Mouse (Mus musculus) CH12.LX (cell line): ENCODE data around the gene Dio1. TPM values are rescaled to one million over a fixed set of nuclear protein-coding genes. Genes with fewer than 3 reads are reported as not detected.

Source experiments
- DNase-seq: peaks from one replicate; pipeline ENCODE4 v3.0.0-alpha.2; 2013; ENCODE audit errors: extremely low read depth
- H3K27ac ChIP-seq: 2 replicates; pipeline ENCODE4 v1.5.1; 2012; ENCODE audit warnings: low read depth, mild to moderate bottlenecking, control low read depth, moderate library complexity; ENCODE audit not compliant: insufficient read depth
- H3K27me3 ChIP-seq: replicated peaks from 2 replicates; pipeline ENCODE3; 2012; ENCODE audit warnings: inconsistent platforms
- H3K36me3 ChIP-seq, 2 experiments: replicated peaks in 1 of 2; 2 replicates each; pipeline versions ENCODE3 to v1.6.1; 2012; ENCODE audit warnings: inconsistent platforms in 1 of 2, low read length in 1 of 2, mild to moderate bottlenecking in 1 of 2, mixed read lengths in 1 of 2, moderate library complexity in 1 of 2; ENCODE audit not compliant: control insufficient read depth in 1 of 2, insufficient read depth in 1 of 2
- H3K4me1 ChIP-seq, 2 experiments: 2 replicates each; pipeline ENCODE4 v1.6.1; 2012; ENCODE audit warnings: inconsistent platforms in 1 of 2, moderate library complexity in 1 of 2; ENCODE audit not compliant: insufficient read depth in 2 of 2, control insufficient read depth in 1 of 2
- H3K4me2 ChIP-seq: 2 replicates; pipeline ENCODE4 v1.6.1; 2012; ENCODE audit warnings: low read depth, mild to moderate bottlenecking, control low read depth; ENCODE audit not compliant: poor library complexity, insufficient read depth, severe bottlenecking
- H3K4me3 ChIP-seq, 3 experiments: fragments of 150-350 bp in 1 of 3; sonication (generic) in 1 of 3; replicated peaks in 1 of 3; 2 replicates each; pipeline versions ENCODE3 to v1.5.1; 2011 to 2012; ENCODE audit warnings: low read depth in 2 of 3, low read length in 2 of 3, mild to moderate bottlenecking in 2 of 3, moderate library complexity in 2 of 3, control low read depth in 1 of 3, improper control_type of control experiment in 1 of 3, inconsistent platforms in 1 of 3, mixed read lengths in 1 of 3; ENCODE audit not compliant: poor library complexity in 1 of 3
- H3K79me2 ChIP-seq: replicated peaks from 2 replicates; pipeline ENCODE4 v1.6.1; 2012; ENCODE audit warnings: mild to moderate bottlenecking, moderate library complexity; ENCODE audit not compliant: control insufficient read depth, poor library complexity, insufficient read depth, severe bottlenecking; ENCODE audit errors: extremely low read depth
- H3K9ac ChIP-seq: 2 replicates; pipeline ENCODE4 v1.6.1; 2012; ENCODE audit warnings: low read depth, mild to moderate bottlenecking, control low read depth, moderate library complexity; ENCODE audit not compliant: insufficient read depth
- H3K9me3 ChIP-seq: replicated peaks from 2 replicates; pipeline ENCODE3; 2012; ENCODE audit warnings: low read length, inconsistent platforms, mixed read lengths
- CHD1 ChIP-seq: IDR thresholded peaks from 2 replicates; pipeline ENCODE4 v1.6.1; 2012; ENCODE audit warnings: low read depth, low read length, improper control_type of control experiment, inconsistent platforms
- ELF1 ChIP-seq: IDR thresholded peaks from 2 replicates; pipeline ENCODE4 v1.6.1; 2014; ENCODE audit warnings: low read depth, mild to moderate bottlenecking, inconsistent platforms, low read length, improper control_type of control experiment
- EP300 ChIP-seq: IDR thresholded peaks from 2 replicates; pipeline ENCODE4 v1.6.1; 2011; ENCODE audit warnings: low read length, improper control_type of control experiment
- ETS1 ChIP-seq: conservative IDR thresholded peaks from 2 replicates; pipeline ENCODE4 v1.6.1; 2012; ENCODE audit warnings: low read depth, mild to moderate bottlenecking, inconsistent platforms, low read length, improper control_type of control experiment, moderate library complexity
- HCFC1 ChIP-seq: IDR thresholded peaks from 2 replicates; pipeline ENCODE4 v1.6.1; 2012; ENCODE audit warnings: low read depth, mild to moderate bottlenecking, inconsistent platforms, low read length, improper control_type of control experiment
- IRF4 ChIP-seq: IDR thresholded peaks from 2 replicates; pipeline ENCODE4 v1.6.1; 2014; ENCODE audit warnings: low read depth, mild to moderate bottlenecking, inconsistent platforms, low read length, improper control_type of control experiment
- JUN ChIP-seq: IDR thresholded peaks from 2 replicates; pipeline ENCODE4 v1.6.1; 2011; ENCODE audit warnings: low read depth, mild to moderate bottlenecking, low read length, improper control_type of control experiment, moderate library complexity; ENCODE audit not compliant: insufficient read depth
- JUND ChIP-seq: conservative IDR thresholded peaks from 2 replicates; pipeline ENCODE4 v1.6.1; 2011; ENCODE audit warnings: low read depth, low read length, improper control_type of control experiment
- MAFK ChIP-seq: IDR thresholded peaks from 2 replicates; pipeline ENCODE4 v1.6.1; 2011; ENCODE audit warnings: low read length, improper control_type of control experiment; ENCODE audit not compliant: insufficient replicate concordance
- MAX ChIP-seq: IDR thresholded peaks from 2 replicates; pipeline ENCODE4 v1.6.1; 2011; ENCODE audit warnings: low read length, improper control_type of control experiment
- MAZ ChIP-seq: IDR thresholded peaks from 2 replicates; pipeline ENCODE4 v1.6.1; 2012; ENCODE audit warnings: low read depth, mild to moderate bottlenecking, inconsistent platforms, low read length, improper control_type of control experiment, moderate library complexity
- MEF2A ChIP-seq: IDR thresholded peaks from 2 replicates; pipeline ENCODE4 v1.6.1; 2014; ENCODE audit warnings: low read depth, mild to moderate bottlenecking, inconsistent platforms, low read length, improper control_type of control experiment, borderline replicate concordance
- MYC ChIP-seq: IDR thresholded peaks from 2 replicates; pipeline ENCODE4 v1.6.1; 2011; ENCODE audit warnings: low read depth, mild to moderate bottlenecking, improper control_type of control experiment, low read length
- NRF1 ChIP-seq: IDR thresholded peaks from 2 replicates; pipeline ENCODE4 v1.6.1; 2014; ENCODE audit warnings: low read depth, mild to moderate bottlenecking, inconsistent platforms, low read length, improper control_type of control experiment, moderate library complexity
- SIN3A ChIP-seq: IDR thresholded peaks from 2 replicates; pipeline ENCODE4 v1.6.1; 2012; ENCODE audit warnings: low read length, improper control_type of control experiment, inconsistent platforms
- TCF12 ChIP-seq: IDR thresholded peaks from 2 replicates; pipeline ENCODE4 v1.6.1; 2014; ENCODE audit warnings: low read depth, mild to moderate bottlenecking, inconsistent platforms, low read length, improper control_type of control experiment
- USF1 ChIP-seq: IDR thresholded peaks from 2 replicates; pipeline ENCODE4 v1.6.1; 2014; ENCODE audit warnings: low read depth, mild to moderate bottlenecking, inconsistent platforms, low read length, improper control_type of control experiment
- ZMIZ1 ChIP-seq: IDR thresholded peaks from 2 replicates; pipeline ENCODE4 v1.6.1; 2012; ENCODE audit warnings: low read depth, mild to moderate bottlenecking, inconsistent platforms, low read length, improper control_type of control experiment
- dilution Hi-C: fragments of 300-500 bp; cut with MboI; formaldehyde crosslinking; loops from 2 replicates; pipeline ENCODE4 v1.14.3; 2020; ENCODE audit warnings: low sequenced_read_pairs; ENCODE audit not compliant: extremely low pct_unique_long_range_greater_than_20kb, extremely low pct_ligation_motif_present
- in situ Hi-C: fragments of 300-500 bp; cut with MboI; formaldehyde crosslinking; loops from 3 replicates; pipeline ENCODE4 v1.14.3; 2019; ENCODE audit warnings: low sequenced_read_pairs, low pct_ligation_motif_present, low pct_unique_long_range_greater_than_20kb, mixed read lengths
- polyA plus RNA-seq: library from polyadenylated mRNA; unstranded; fragments of >175 nt; gene quantifications from 2 replicates; pipeline ENCODE4 v1.2.1, GENCODE M21; 2012; ENCODE audit warnings: low read depth; ENCODE audit not compliant: insufficient read length
- total RNA-seq, 2 experiments: library from RNA; depleted of rRNA; stranded (reverse); fragments of 300-350 nt in 1 of 2; fragments of >200 nt in 1 of 2; gene quantifications; 2 replicates each; pipeline ENCODE4 v1.2.3; 2012 to 2014

Gene Dio1
- total and polyA plus RNA-seq, 3 experiments: 0.23 to 1.3 (median 0.25) TPM

GRCm38 (mm10) chr4:107291611-107292272 is 15.2 kb downstream of the Dio1 start:
- no peak overlapping the region for H3K9ac ChIP-seq
- H3K4me2 ChIP-seq: no peak overlapping the region
- TF ChIP-seq HCFC1 (no peak), SIN3A (no peak)
- in situ Hi-C loops: no loop called here
- H3K79me2 ChIP-seq: no peaks in the 10 kb centered on the region
- H3K4me1 ChIP-seq: peaks cover 3 to 41% of the 10 kb centered on the region in 2 experiments
- peaks cover 2% of the 10 kb centered on the region for H3K27me3 ChIP-seq
- no peak overlapping the region for H3K4me3 ChIP-seq
- DNase-seq: no peak
- dilution Hi-C loops: no loop called here
- H3K27ac ChIP-seq: no peak overlapping the region
- no peaks in the 10 kb centered on the region for H3K9me3 ChIP-seq
- H3K36me3 ChIP-seq: no peaks in the 10 kb centered on the region

GRCm38 (mm10) chr4:107287517-107287916 is 19.5 kb downstream of the Dio1 start:
- TF ChIP-seq CHD1 (no peak), MAFK (no peak), IRF4 (no peak), ZMIZ1 (no peak), JUND (no peak), USF1 (no peak), JUN (no peak), MAZ (no peak), ETS1 (no peak), ELF1 (no peak), NRF1 (no peak), MAX (no peak), MEF2A (no peak), MYC (no peak), TCF12 (no peak), EP300 (no peak)
- Histone ChIP-seq H3K9ac (no peak overlapping the region), H3K27ac (no peak overlapping the region), H3K79me2 (no peaks in the 10 kb centered on the region), H3K27me3 (no peaks in the 10 kb centered on the region), H3K36me3 (peaks cover 0 to 2% of the 10 kb centered on the region in 2 experiments), H3K4me1 (peaks cover 5 to 38% of the 10 kb centered on the region in 2 experiments), H3K4me3 (no peak overlapping the region), H3K9me3 (no peaks in the 10 kb centered on the region), H3K4me2 (no peak overlapping the region)
- dilution Hi-C loops (no loop called here), in situ Hi-C loops (no loop called here)
- no peak for DNase-seq
